Mouse (Mus musculus): ENCODE measurements around the gene Stub1.
"Not testable (repeated sequence)": the region's sequence is repeated elsewhere in the genome, so short reads cannot be mapped to it uniquely, and the experiment has no call there.

Gene Stub1

GRCm38 (mm10) chr17:25833291-25833663 lies at the start of gene Stub1:
Gene Stub1, minus strand, starts transcription at chr17:25833404.
- DNase-seq, result peak; percentile 95 to 97

DNA sequence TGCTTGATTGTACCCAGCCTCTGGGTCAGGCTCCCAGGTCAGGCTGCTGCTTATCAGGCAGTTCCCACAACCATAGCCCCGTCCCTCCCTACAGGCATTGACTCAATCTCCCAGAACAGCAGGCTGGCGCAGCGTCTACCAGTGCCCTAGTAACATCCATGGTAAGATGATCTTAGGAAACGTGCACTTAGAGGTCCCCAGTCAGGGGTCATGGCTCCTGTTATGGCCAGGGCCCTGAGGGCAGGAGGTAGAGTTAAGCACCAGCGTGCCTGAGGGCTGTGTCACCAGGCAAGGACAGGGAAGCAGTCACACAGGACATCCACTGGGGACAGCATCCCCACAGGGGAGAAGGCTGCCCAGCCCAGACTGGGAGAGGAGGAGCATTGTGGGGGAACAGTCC lies 49.1 kb upstream of the Stub1 start:
- DNase-seq, result no peak

DNA sequence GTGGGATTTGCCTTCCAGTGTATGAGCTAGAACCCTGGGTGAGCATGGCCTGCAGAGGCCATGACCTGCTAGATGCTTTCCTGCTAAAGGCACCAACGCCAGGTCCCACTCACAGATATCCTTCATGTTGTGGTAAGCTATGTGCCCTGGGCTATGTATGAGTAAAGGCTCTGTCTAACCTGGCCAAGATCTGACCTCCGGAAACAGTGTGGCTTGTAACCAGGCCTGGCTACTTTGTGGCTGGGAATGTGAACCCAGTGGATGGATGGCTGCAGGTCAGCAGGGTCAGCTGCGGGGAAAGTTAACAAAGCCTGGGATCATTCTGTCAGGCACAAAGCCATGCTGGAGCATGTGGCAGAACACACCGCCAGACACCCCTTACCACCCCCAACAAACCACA lies 48.5 kb upstream of the Stub1 start:
- no peak for DNase-seq

GRCm38 (mm10) chr17:25880913-25881641 lies 47.9 kb upstream of the Stub1 start:
- peak in 1 of 2 experiments; percentile 33 for DNase-seq

GRCm38 (mm10) chr17:25880196-25880910 lies 47.1 kb upstream of the Stub1 start, which contains the start of gene Wfikkn1:
Gene Wfikkn1, minus strand, starts transcription at chr17:25880858.
- DNase-seq, result no peak

GRCm38 (mm10) chr17:25879750-25880149 lies 46.5 kb upstream of the Stub1 start:
- no peak for DNase-seq

GRCm38 (mm10) chr17:25879261-25879660 lies 46.1 kb upstream of the Stub1 start:
- peak; percentile 68 to 72 for DNase-seq

DNA sequence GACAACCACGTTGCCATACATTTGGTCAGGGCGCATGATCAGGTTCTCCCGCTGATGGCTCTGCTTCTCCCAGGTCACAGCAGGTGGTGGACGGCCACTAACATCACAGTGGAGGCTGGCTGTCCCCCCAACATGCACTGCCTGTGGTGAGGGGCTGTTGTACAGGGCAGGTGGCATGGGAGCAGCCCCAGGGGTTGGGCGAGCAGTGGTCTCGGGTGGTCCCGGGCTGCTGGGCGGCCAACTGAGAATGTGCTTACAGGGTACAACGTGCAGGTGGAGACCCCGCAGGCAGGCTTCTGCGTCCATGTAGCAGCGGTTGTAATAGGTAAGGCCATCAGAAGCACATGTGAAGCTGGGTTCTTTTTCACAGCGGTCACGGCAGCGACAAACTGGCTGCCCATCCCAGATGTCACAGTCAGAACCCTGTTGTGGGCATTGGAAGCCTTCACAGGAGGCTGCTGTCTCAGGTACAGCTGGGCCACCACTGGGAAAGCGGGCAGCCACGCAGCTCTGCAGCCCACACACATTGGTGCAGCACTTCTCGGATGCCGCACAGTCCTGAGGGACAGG lies 45.5 kb upstream of the Stub1 start:
- no peak for DNase-seq

DNA sequence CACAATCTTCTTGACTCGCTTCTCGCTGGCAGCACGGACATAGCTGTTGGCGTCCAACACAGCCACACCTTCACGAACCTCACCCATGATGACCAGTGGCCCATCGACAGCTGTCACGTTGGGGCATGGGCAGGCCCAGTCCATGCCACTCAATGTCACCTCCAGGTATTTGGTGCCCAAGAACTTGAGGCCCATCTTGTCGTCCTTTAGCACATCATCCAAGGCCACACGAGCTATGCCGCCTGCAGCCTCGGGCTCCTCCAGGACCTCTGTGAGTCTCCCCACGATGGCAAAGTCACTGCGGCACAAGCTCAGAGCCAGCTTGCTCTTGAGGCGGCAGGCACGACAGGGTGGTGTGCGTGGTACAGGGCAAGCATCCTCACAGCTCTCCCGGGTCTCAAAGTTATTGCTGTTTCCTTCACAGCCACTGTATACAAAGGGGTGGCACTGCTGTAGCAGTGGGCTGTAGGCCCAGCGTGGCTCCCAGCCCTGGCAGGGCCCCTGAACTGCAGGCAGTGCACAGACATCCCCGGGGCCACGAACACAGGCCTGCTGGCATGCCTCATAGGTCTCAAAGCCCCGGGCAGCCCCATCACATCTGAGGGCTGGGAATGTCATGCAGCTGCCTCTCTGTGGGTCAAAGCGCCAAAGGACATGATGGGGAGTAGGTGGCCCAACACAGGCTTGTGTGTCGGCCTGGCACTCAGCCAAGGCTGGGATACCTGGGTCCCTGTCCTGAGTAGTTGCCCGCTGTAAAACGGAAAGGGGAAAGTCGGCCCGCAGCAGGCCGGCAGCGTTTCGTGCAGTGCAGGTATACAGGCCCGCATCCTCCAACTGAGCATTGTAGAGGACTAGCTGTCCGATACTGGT lies 44.8 kb upstream of the Stub1 start:
- no peak for DNase-seq

GRCm38 (mm10) chr17:25877025-25877424 lies 43.8 kb upstream of the Stub1 start:
- no peak for DNase-seq

DNA sequence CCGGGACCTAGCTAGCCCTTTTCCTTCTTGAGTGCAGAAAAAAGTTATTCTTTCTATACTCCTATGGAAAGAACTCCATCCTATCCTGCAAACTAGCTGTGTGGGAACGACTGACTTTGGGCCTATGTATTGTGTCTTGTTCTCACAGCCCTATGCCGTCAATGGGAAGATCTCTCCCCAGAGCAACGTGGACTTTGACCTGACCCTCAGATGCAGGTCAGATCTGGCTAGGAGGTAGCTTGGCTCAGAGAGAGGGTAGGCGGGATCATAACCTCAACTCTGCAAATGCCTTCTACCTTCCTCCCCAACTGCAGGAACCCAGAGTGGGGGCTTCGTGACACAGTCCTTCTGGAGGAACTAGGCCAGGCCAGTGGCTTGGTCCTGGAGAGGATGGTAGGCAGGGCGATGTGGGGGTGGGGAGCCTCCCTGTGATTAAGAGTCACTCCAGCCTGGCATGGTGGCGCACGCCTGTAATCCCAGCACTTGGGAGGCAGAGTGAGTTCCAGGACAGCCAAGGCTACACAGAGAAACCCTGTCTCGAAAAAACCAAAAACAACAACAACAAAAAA lies 43.2 kb upstream of the Stub1 start:
- peak; percentile 41 to 61 for DNase-seq

DNA sequence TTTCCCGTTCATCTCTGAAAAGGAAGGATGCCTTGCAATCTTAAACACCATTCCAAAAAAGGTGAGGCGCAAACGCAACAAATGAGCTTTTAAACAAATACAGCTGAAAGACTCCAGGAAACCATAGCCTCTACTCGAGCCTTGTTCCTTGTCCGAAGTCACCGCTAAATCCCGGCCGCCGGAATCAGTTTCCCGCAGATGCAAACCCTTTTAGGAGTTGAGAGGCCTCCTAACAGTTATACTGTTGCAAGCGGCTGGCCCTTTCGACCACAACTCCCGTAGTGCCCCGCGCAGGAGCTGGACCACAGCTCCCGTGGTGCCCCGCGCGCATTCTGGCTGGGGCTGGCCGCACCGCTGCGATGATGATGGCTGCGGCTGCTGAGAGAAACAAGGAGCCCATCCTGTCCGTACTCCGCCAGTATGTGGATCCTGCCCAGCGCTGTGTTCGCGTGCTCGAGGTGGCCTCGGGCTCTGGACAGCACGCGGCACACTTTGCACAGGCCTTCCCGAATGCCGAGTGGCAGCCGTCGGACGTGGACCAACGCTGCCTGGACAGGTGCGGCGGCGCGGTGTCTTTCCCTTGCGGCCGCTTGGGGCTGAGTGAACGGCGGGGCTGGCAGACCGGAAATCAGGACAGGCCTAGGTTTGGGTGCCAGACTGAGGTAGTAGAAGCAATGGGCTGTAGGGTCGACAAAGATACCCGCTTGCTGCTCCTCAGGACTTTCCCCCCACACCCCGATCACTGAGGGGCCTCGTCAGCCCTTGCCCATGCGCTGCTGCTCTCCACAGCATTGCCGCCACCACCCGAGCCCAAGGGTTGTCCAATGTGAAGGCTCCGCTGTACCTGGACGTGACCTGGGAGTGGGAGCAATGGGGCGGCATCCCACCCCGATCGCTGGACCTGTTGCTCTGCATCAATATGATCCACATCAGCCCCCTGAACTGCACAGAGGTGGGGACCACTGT lies 42.2 kb upstream of the Stub1 start:
- DNase-seq, result peak; percentile 92 to 95

- peak; percentile 95 to 97 for DNase-seq
Observed at GRCm38 (mm10) chr17:25874721-25875170, 41.5 kb upstream of the Stub1 start, which contains the start of gene Mettl26. Gene Mettl26, plus strand, starts transcription at chr17:25875074.

DNA sequence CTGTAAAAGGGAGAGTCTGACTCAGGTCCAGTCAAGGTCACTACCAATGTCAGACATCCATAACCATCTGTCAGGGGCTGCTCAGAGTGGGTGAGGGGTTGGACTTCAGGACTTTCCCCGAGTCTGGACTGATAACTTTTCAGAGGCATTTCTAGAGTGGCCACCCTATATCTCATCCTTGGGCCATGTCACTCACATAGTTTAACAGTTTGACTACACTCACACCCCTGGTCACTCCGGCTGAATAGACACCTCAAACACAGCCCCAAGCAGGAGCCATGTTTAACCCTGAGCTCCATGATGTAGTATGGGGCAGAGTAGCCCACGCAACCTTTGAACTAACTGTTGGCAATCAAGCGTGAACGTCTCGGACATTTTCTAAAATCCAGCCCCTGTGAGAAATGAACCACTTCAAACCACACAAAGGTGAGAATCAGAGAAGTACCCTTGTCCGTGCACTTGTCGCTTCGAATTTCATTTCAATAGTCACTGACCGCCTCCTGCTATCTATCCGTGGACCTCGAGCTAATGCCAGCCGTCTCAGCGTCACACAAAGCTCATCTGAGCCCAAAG lies 41.0 kb upstream of the Stub1 start:
- no peak for DNase-seq

DNA sequence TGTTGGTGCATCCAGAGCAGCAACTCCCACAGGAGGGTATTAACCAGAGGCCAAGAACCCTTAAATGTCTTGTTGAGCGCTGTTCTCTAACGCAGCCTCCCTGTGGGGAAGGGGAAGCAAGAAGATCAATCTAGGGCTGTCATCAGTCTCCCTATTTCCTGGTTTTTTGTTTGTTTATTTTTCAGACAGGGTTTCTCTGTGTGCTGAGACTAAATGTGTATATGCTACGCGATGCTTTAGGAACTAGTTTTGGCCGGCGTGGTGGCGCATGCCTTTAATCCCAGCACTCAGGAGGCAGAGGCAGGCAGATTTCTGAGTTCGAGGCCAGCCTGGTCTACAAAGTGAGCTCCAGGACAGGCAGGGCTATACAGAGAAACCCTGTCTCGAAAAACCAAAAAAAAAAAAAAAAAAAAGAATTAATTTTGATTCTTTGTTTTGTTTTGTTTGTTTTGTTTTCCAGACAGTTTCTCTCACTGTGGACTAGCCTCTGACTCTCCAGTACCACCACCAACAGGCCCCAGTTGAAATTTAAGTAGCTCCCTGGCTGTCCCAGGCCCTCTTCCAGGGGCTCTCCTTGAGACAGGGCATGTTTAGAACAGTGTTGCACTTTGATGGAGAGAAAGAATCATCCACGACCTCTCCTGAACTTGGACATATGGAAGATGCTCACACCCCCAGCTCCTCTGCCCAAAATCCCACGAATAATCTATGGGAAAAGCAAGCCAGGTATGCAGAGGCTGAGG lies 40.4 kb upstream of the Stub1 start:
- DNase-seq, result no peak

GRCm38 (mm10) chr17:25872676-25873075 lies 39.5 kb upstream of the Stub1 start:
- DNase-seq, result no peak

- DNase-seq, result not testable (repeated sequence)
Observed at GRCm38 (mm10) chr17:25871566-25871965, 38.4 kb upstream of the Stub1 start.

- no peak for DNase-seq
Observed at GRCm38 (mm10) chr17:25869954-25870353, 36.8 kb upstream of the Stub1 start.

- DNase-seq, result no peak
Observed at GRCm38 (mm10) chr17:25869498-25869897, 36.3 kb upstream of the Stub1 start.

DNA sequence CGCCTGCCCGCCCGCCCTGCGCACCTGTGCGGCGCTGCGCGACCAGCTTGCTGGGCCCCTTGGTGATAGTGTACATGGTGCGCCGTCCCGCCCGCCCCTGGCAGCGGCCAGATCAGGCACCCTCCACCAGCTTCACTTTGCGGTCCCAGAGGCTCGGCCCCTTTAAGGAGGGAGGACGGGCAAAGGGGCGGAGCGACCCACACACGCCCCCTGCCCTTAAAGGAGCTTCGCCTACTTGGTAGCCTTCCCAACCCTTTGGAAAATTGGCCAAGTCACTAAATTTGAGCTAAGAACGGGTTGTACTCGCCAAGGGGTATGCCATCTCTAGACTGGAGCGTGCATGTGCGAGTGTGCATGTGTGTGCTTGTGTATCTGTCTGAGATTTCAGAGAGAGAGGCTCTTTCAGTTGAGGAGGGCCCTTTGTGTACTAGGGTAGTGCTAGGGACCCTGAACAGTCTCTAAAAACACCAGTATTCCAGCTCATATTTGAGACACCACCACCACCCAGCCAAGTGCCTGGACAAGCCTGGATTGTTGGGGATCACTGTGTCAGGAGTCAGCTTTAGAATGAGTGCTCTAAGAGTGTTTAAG lies 35.5 kb upstream of the Stub1 start, which contains the start of gene Mcrip2:
Gene Mcrip2 (minus strand): TSS at position 164 of the 591 bp plus-strand sequence.
- DNase-seq, result peak; percentile 84 to 90
